ENCODE assay signal across 9 mouse cellular contexts in genomic region chr13:43684499-43684994, GRCm38 (mm10).
DNase-seq lines count a peak whose midpoint lies in the region; ATAC-seq and TF ChIP-seq lines count a peak whose summit lies in the region.
"Had no signal": no experiment of that assay in that cellular context is flagged by ENCODE, and none has a peak within 500 bp of the region (broad histone marks: within the 10 kb centered on the region; RNA-seq: fewer than 3 reads in every experiment).

No protein-coding gene starts in this region.

- no peak overlapping the region for H3K4me3 ChIP-seq in embryonic fibroblast, embryonic 13.5 days (ENCODE audit: insufficient read depth, low read length)
- no peak overlapping the region for H3K4me3 ChIP-seq in hindbrain, embryonic 15.5 days
- H3K4me3 ChIP-seq in stomach, embryonic 15.5 days (replicated peaks), result no peak overlapping the region
- H3K4me3 ChIP-seq: liver, embryonic 15.5 days had no signal

- no peaks in the 10 kb centered on the region for H3K9me3 ChIP-seq in hindbrain, embryonic 15.5 days
- H3K9me3 ChIP-seq in stomach, embryonic 15.5 days, result no peaks in the 10 kb centered on the region
- H3K9me3 ChIP-seq: liver, embryonic 15.5 days had no signal

- no peak overlapping the region for H3K4me2 ChIP-seq in hindbrain, embryonic 15.5 days
- 0 out of 2 replicates have a peak overlapping the region, but pooled peaks have one; percentile 1 for H3K4me2 ChIP-seq in stomach, embryonic 15.5 days
- H3K4me2 ChIP-seq: liver, embryonic 15.5 days had no signal

- TF ChIP-seq POLR2A in embryonic fibroblast, embryonic 13.5 days (IDR thresholded peaks at IDR 0.05; ENCODE audit: low read depth, low read length), result no peak

- peaks cover 5% of the 10 kb centered on the region; the same call in 1 of the 2 replicates for H3K4me1 ChIP-seq in embryonic fibroblast, embryonic 13.5 days (ENCODE audit: control insufficient read depth, insufficient read depth, low read length)
- peaks cover 15% of the 10 kb centered on the region for H3K4me1 ChIP-seq in hindbrain, embryonic 15.5 days (replicated peaks)
- H3K4me1 ChIP-seq in stomach, embryonic 15.5 days, result no peaks in the 10 kb centered on the region
- H3K4me1 ChIP-seq: liver, embryonic 15.5 days had no signal

- no peak overlapping the region for H3K9ac ChIP-seq in hindbrain, embryonic 15.5 days
- no peak overlapping the region for H3K9ac ChIP-seq in stomach, embryonic 15.5 days
- H3K9ac ChIP-seq: liver, embryonic 15.5 days had no signal

- TF ChIP-seq CTCF in embryonic fibroblast, embryonic 13.5 days (IDR thresholded peaks at IDR 0.05; ENCODE audit: borderline replicate concordance, insufficient read depth, low read length), result no peak

- peak; percentile 88 for ATAC-seq in frontal cortex, adult (ENCODE audit: low TSS enrichment)
- ATAC-seq in hindbrain, embryonic 15.5 days (ENCODE audit: low FRiP score, low read depth), result peak; percentile 88
- ATAC-seq in stomach, embryonic 15.5 days (ENCODE audit: insufficient read depth, low FRiP score, low read depth), result no peak; the same call in 1 of the 2 replicates

- H3K27me3 ChIP-seq in hindbrain, embryonic 15.5 days, result no peaks in the 10 kb centered on the region
- H3K27me3 ChIP-seq in stomach, embryonic 15.5 days (replicated peaks), result no peaks in the 10 kb centered on the region
- H3K27me3 ChIP-seq: liver, embryonic 15.5 days had no signal

- WGBS in hindbrain, embryonic 15.5 days, result 16% methylated on average over 8 of the region's 8 CpGs
- 43% methylated on average over 8 of the region's 8 CpGs for WGBS in stomach, embryonic 15.5 days

- no peaks in the 10 kb centered on the region for H3K36me3 ChIP-seq in hindbrain, embryonic 15.5 days
- no peaks in the 10 kb centered on the region for H3K36me3 ChIP-seq in stomach, embryonic 15.5 days
- H3K36me3 ChIP-seq: liver, embryonic 15.5 days had no signal

- DNase-seq in frontal cortex, postnatal 14 days (ENCODE audit: low spot score in 2 of 2), result no peak
- peak; percentile 97 for DNase-seq in Muller cell, postnatal 12 days (ENCODE audit: inconsistent ontology term)
- peak; percentile 35 to 42 for DNase-seq in layer of hippocampus, postnatal 36 days
- DNase-seq in natural killer cell, adult 2 months (ENCODE audit: low spot score in 2 of 2), result no peak

- 0 out of 2 replicates have a peak overlapping the region, but pooled peaks have one; percentile 13 for H3K27ac ChIP-seq in embryonic fibroblast, embryonic 13.5 days (ENCODE audit: insufficient read depth, low read length)
- peak overlapping the region; percentile 46 for H3K27ac ChIP-seq in hindbrain, embryonic 15.5 days (replicated peaks)
- H3K27ac ChIP-seq in stomach, embryonic 15.5 days, result peak overlapping the region; percentile 4; the same call in 1 of the 2 replicates
- H3K27ac ChIP-seq: liver, embryonic 15.5 days had no signal

Comparison
In these comparisons a context has a peak if more than half of its experiments do, and no peak if none do; other contexts are left out.
1. DNase-seq: peak in Muller cell, postnatal 12 days (single experiment) and layer of hippocampus, postnatal 36 days (2 of 2); none in frontal cortex, postnatal 14 days (0 of 2) and natural killer cell, adult 2 months (0 of 2).
2. Peak in every context shown above with its lines, with median percentiles within 50 percentile points of each other: H3K27ac ChIP-seq.